Mouse (Mus musculus) left cerebral cortex, adult 11 months (tissue): ENCODE measurements at regions not wholly inside any gene's neighbourhood (a gene's known extent, or its start where the extent isn't known, plus 50 kb on each side); places are given as distances from the start of the nearest gene placed in this dataset.

ENCODE experiments used
- DNase-seq: peaks from one replicate; pipeline ENCODE4 v3.0.0; 2022; ENCODE audit warnings: low spot score

GRCm38 (mm10) chr11:20985069-20985759 is 105.9 kb upstream of the Peli1 start:
- DNase-seq: no peak

- no peak for DNase-seq
These were observed 105.3 kb upstream of the Peli1 start for GRCm38 (mm10) chr11:20985771-20986170.

GRCm38 (mm10) chr11:20987171-20987815 is 103.8 kb upstream of the Peli1 start:
- no peak for DNase-seq

DNA sequence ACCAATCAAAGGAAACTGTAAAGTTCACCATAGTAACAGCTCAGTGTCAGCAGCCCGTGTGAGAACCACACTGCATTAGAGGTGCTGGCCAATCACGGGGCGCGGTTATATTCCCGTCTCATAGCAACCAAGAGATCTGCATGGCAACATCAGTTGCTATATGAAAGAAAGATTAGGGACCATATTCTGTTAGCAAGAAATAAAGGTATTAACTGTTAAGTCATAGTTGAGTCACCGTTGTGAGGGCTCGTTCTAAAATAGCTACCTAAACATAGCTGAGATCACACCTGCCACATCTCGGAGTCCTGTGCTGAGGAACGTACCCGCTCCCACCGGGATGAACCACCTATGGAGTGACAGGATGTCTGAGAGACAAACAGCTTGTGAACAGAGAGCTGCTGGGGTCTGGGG is 103.2 kb upstream of the Peli1 start:
- peak; percentile 81 for DNase-seq

DNA sequence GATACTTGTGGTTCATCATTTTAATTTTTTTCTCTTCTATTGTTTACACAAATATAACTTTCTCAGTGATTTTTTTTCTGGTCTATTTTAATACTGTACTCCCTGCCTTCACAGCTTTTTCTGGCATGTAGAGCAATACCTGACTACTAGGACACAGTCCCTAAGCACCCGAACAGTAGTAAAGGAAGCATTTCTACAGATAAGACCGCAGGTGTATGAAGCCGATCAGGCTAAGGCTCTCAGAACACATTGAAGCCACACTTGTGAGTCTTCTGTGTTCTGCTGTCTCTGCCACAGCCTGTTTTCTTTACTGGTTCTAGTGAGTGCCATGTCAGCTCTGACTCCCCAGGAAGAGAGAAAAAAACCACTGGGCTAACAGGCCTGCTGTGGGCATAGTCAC is 102.2 kb upstream of the Peli1 start:
- DNase-seq: no peak

- DNase-seq: no peak
These were observed 97.5 kb upstream of the Peli1 start for GRCm38 (mm10) chr11:20993580-20993979.

DNA sequence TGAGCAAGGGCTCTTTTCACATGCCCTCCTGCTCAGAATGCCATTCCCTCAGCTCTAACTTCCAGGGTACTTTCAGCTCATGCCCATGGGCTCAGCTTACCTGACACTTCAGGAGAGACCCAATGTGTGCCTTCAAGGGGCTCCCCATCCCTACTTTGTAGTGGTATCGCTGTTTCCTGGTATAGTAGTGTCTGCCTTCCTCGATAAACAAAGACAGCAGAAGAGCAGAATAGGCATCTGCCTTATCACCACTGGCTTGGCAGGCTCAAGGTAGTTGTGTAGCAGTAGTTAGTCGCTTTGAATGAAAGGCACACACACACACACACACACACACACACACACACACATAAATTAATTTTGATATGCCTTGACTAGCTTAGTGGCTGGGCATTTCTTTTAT is 89.7 kb upstream of the Peli1 start:
- no peak for DNase-seq

GRCm38 (mm10) chr11:21007222-21007621 is 83.9 kb upstream of the Peli1 start:
- no peak for DNase-seq

DNA sequence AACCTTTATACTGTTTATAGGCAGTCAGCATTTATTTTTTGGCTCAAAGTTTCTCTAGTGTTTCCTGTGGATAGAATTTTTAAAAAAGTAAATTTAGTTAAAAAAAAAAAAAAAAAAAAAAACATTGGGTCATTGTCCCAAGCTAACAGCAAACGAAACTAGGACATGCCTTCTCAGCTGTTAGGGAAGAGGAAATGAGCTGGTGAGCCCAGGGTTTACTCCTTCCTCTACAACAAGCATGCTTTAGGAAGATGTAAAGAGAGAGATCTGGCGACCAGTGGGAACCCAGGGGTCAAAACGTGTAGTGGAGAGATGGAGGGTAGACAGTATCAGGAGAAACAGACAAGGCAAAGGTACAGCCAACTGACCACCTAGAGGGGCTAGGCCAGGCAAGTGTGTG is 81.6 kb upstream of the Peli1 start:
- no peak for DNase-seq

GRCm38 (mm10) chr11:21010867-21011266 is 80.2 kb upstream of the Peli1 start:
- DNase-seq: no peak

GRCm38 (mm10) chr11:21014250-21014649 is 76.8 kb upstream of the Peli1 start:
- no peak for DNase-seq

DNA sequence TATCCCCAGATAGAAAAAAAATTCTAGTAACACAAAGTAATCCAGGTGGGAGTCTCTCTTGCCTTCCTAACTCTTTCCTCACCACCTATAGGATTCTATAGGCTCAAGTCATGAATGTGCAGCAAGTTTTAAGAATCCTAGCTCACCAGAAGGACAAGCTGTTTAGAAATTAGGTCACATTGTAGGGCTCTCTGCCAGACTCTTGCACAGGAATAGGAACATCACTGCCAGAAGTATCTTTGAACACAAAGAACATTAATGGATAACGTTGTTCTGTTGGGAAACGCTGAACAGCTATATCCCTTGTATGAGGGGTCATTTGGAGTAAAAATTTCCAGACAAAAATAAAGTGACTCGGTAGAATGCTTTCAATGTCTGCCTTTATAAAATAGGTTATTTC is 75.6 kb upstream of the Peli1 start:
- no peak for DNase-seq

GRCm38 (mm10) chr11:21016133-21016746 is 74.9 kb upstream of the Peli1 start:
- DNase-seq: no peak

DNA sequence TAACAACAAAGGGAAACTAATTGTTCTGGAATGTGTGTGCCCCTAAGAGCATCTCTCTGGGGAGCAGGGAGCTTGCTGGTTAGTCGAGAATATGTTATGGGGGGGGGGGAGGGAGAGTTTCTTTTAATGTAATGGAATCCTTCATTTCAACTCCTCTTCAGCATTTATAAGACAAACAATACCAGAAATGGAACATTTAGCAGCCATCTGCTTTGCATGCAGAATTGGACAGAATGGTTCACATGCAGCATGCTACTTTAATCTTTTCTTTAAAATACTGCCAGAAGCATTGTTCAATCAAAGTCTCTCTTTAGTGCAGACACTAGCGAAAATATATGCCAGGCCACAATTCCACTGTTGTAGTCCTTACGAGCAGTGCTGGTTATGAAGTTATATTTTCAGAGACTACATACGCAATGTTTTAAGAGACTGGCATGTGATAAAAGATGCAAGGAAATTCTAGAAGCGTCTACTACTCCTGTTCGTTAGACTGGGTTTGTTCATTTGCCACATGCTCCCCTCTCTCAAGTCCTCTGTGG is 74.2 kb upstream of the Peli1 start:
- no peak for DNase-seq

DNA sequence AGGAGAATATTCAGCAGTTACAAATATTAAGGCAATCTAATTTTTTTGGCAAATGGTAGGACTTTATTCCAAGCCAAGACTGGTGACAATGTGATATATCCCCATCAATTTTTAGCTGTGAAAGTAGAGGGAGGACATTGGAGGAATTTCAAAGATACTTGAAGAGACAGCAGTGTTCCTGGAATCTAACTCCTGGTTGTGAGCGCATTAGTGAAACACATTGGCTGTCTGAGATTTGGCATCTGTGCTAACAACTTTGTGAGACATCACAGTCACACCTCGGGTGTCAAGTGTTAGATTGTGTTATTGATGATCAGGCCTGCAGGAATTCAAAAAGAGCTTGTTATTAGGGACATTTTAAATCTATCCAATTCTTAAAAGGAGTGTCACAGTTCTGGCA is 71.3 kb upstream of the Peli1 start:
- no peak for DNase-seq

- DNase-seq: no peak
These were observed 67.0 kb upstream of the Peli1 start for GRCm38 (mm10) chr11:21024111-21024510.

GRCm38 (mm10) chr11:21024521-21024920 is 66.6 kb upstream of the Peli1 start:
- DNase-seq: no peak

DNA sequence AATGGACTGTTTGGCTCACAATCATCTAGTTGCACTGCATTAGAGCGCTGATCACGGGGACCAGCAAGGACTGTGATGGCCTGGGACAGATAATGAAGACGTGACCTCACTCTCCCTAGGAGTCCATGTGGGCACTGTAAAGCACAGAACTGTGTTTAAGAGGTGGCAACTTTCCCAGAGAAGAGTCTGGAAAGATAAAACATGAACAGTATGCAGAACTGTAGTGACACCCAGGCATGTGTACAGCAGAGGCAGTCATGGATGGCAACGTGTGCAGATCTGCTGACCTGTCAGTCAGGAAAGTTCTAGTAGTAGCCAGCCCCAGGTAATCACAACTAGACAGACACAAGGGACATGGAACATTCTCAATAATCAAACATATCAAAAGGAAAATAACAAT is 63.8 kb upstream of the Peli1 start:
- DNase-seq: no peak

DNA sequence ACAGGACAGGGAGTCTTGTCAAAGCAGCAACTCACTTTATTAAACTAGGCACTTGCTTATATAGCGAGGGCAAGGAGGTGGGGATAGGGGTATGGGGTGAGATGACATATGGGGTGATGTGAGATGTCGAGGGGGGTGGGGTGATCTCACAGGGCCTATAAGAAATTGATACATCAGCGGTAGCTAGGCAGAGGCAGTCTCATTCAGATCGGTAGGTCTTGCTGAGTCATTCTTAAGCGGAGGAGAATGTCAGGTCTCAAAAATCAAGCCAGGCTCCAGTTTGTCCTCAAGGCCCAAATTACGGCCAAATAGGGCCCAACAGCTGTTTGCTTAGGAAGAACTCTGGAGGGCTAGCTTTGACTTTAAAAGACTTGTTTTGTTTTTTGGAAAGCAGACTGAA is 60.7 kb upstream of the Peli1 start:
- DNase-seq: no peak

GRCm38 (mm10) chr11:21031816-21032215 is 59.3 kb upstream of the Peli1 start:
- no peak for DNase-seq

DNA sequence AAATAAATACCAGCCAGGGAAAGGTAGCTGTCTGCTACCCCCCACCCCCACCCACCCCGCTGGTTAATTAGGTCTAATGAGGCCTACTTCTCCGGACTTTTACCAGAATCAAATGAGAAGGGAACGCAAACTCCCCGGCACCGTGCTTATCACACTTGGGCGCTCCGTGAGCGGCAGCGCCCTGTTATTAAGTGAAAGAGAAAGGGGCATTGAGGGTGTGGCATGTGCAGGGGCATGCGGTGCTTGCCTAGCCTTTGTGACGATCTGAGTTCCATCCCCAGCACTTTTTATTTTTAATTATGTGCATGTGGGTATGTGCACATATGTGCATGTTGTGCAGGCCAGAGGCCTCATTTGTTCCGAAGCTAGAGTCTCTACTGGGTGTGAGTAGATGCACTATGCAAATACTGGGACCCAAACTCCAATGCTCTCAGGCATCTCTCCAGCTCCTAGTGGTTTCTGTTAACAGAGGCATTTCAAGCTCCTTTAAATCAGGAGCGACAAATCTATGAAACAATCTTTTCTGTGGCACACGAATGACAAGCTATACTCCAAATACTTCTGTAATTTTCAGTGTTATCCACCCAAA is 57.8 kb upstream of the Peli1 start:
- no peak for DNase-seq

DNA sequence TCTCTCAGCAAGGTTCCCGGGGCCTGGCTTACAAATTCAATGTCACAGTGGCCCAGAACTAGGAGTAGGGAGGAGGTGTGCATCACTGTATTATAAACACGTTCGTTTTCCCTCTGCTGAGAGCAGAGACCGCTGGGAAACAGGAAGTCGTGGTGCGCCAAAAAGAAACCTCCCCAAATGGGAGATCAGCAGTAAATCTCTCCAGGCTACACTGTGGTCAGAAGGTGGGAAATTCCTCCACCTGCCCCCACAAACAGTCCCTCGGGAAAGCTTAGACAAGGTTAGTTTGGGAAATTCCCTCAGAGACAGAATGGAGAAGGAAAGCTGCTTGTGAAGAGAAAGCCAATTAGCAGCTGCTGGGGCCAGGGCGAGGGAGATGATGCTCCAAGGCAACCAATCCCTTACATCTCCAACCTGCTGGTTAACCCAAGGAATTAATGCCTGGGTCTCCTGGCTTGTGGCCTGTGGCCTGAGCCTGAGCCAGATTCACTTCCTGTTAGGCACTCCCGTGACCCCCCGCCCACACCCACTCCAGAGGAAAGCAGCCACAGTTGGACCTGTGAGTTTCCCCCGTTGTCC is 57.2 kb upstream of the Peli1 start:
- DNase-seq: no peak
